Mouse (Mus musculus) liver, embryonic 15.5 days (tissue): ENCODE measurements around the gene Tmem259. TPM values are rescaled to one million over a fixed set of nuclear protein-coding genes. Genes with fewer than 3 reads are reported as not detected.

Experiments
- ATAC-seq: fragments of 200-750 bp; cut with Nextera tagmentation; 2 replicates; pipeline ENCODE4 v1.8.0; 2017; ENCODE audit warnings: moderate number of reproducible peaks, mild to moderate bottlenecking, moderate library complexity; ENCODE audit not compliant: insufficient read depth
- H3K27ac ChIP-seq: fragments of 300-500 bp; sonication (generic); replicated peaks from 2 replicates; pipeline ENCODE4 v1.5.1; 2015; ENCODE audit warnings: mild to moderate bottlenecking, inconsistent platforms
- H3K27me3 ChIP-seq: fragments of 300-500 bp; sonication (generic); 2 replicates; pipeline ENCODE4 v1.6.1; 2015; ENCODE audit warnings: mild to moderate bottlenecking, inconsistent platforms
- H3K36me3 ChIP-seq: fragments of 300-500 bp; sonication (generic); replicated peaks from 2 replicates; pipeline ENCODE4 v1.6.1; 2015; ENCODE audit warnings: moderate library complexity, mild to moderate bottlenecking, inconsistent platforms
- H3K4me1 ChIP-seq: fragments of 300-500 bp; sonication (generic); replicated peaks from 2 replicates; pipeline ENCODE4 v1.6.1; 2015; ENCODE audit warnings: inconsistent platforms
- H3K4me2 ChIP-seq: fragments of 300-500 bp; sonication (generic); 2 replicates; pipeline ENCODE4 v1.6.1; 2015; ENCODE audit warnings: moderate library complexity, mild to moderate bottlenecking, inconsistent platforms
- H3K4me3 ChIP-seq: fragments of 300-500 bp; sonication (generic); replicated peaks from 2 replicates; pipeline ENCODE4 v1.5.1; 2015; ENCODE audit warnings: mild to moderate bottlenecking, inconsistent platforms
- H3K9ac ChIP-seq: fragments of 300-500 bp; sonication (generic); 2 replicates; pipeline ENCODE4 v1.6.1; 2015; ENCODE audit warnings: moderate library complexity, mild to moderate bottlenecking, inconsistent platforms
- H3K9me3 ChIP-seq: fragments of 300-500 bp; sonication (generic); replicated peaks from 2 replicates; pipeline ENCODE4 v1.6.1; 2016; ENCODE audit warnings: inconsistent platforms
- WGBS: fragments of 180-500 bp; shearing (Covaris S2); methylation state at CpG from one replicate; pipeline ENCODE4 v1.1.7; 2015; ENCODE audit warnings: mixed read lengths; ENCODE audit not compliant: insufficient replicate concordance; 5-methylcytosine and 5-hydroxymethylcytosine counted together
- polyA plus RNA-seq: library from polyadenylated mRNA; unstranded; fragments of >200 nt; fragmentation: Nextera tagmentation; extraction: Ambion mirVana; gene quantifications from 2 replicates; pipeline ENCODE4 v1.2.1, GENCODE M21; 2015

The Tmem259 gene
- polyA plus RNA-seq, 1 experiment from 2014 or later, result 8.4 TPM

DNA sequence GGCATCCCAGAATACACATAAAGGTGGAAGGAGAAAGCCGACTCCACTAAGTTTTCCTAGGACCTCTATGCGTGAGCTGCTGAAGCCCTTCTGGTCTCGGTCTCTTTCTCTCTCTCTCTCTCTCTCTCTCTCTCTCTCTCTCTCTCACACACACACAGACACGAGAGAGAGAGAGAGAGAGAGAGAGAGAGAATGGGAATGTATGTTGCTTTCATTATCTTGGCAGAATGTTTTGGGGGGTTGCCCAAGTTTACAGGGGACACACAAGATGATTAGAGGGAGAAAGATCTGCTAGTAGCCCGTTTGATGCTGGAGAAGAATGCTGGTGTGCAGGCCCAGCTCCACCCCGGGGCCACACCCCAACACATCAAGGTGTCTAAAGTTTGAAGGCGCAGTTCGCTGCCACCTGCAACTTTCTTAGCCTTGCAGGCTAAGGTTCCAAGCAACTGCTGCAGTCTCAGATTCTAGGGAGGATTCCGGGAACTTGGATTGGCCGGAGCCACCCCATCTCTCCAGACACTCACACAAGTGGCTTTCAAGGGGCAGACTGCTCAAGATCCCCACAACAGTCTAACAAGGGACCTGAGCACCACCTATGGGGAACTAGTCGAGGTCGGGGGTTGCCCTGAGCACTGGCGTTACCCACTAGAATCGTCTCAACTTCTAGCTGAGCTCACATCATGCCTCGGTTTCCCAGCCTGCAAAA is 58.2 kb downstream of the Tmem259 start:
- Histone ChIP-seq H3K9ac (peak overlapping the region; percentile 74), H3K36me3 (peaks cover 7% of the 10 kb centered on the region), H3K27me3 (peaks cover 26% of the 10 kb centered on the region), H3K27ac (peak overlapping the region; percentile 85), H3K4me1 (peaks cover 71% of the 10 kb centered on the region), H3K4me2 (peak overlapping the region; percentile 98), H3K9me3 (no peaks in the 10 kb centered on the region), H3K4me3 (peak overlapping the region; percentile 83)
- ATAC-seq, result peak; percentile 3; the same call in 1 of the 2 replicates
- WGBS, result 8% methylated on average over 15 of the region's 15 CpGs

GRCm38 (mm10) chr10:79924998-79925784 is 58.9 kb downstream of the Tmem259 start:
- Histone ChIP-seq H3K9ac (0 out of 2 replicates have a peak overlapping the region, but pooled peaks have one; percentile 74), H3K4me1 (peaks cover 71% of the 10 kb centered on the region), H3K36me3 (no peaks in the 10 kb centered on the region; the same call in 1 of the 2 replicates), H3K9me3 (no peaks in the 10 kb centered on the region), H3K27ac (peak overlapping the region; percentile 85), H3K4me2 (peak overlapping the region; percentile 98), H3K27me3 (peaks cover 34% of the 10 kb centered on the region), H3K4me3 (peak overlapping the region; percentile 83)
- WGBS, result 14% methylated on average over 29 of the region's 29 CpGs
- peak; percentile 13; the same call in 1 of the 2 replicates for ATAC-seq

Other genes starting within 250 kb of the Tmem259 start
- 15.6 and 17.7 TPM in 2 replicates for gene Polrmt, start 237.7 kb downstream of the Tmem259 start, polyA plus RNA-seq
- 0.07 TPM in 1 of 2 replicates, not detected in the other for gene Fgf22, start 229.3 kb downstream of the Tmem259 start, polyA plus RNA-seq
- 39.6 and 42.0 TPM in 2 replicates for gene Rnf126, start 217.4 kb downstream of the Tmem259 start, polyA plus RNA-seq
- 0.71 and 1.0 TPM in 2 replicates for gene Fstl3, start 207.1 kb downstream of the Tmem259 start, polyA plus RNA-seq
- gene Prss57, start 193.4 kb downstream of the Tmem259 start, polyA plus RNA-seq, result 7.0 and 7.1 TPM in 2 replicates
- 8.8 and 9.2 TPM in 2 replicates for gene Palm, start 190.8 kb downstream of the Tmem259 start, polyA plus RNA-seq
- 0.50 TPM in 2 replicates for gene Misp, start 163.3 kb downstream of the Tmem259 start, polyA plus RNA-seq
- 120 and 133 TPM in 2 replicates for gene Ptbp1, start 129.9 kb downstream of the Tmem259 start, polyA plus RNA-seq
- gene Prtn3, start 109.9 kb downstream of the Tmem259 start, polyA plus RNA-seq, result 112 and 131 TPM in 2 replicates
- gene Plppr3, start 109.7 kb downstream of the Tmem259 start, polyA plus RNA-seq, result 5.8 and 6.1 TPM in 2 replicates
- 211 and 227 TPM in 2 replicates for gene Elane, start 98.1 kb downstream of the Tmem259 start, polyA plus RNA-seq
- not detected in 2 replicates for gene Cfd, start 93.5 kb downstream of the Tmem259 start, polyA plus RNA-seq
- gene Med16, start 75.4 kb downstream of the Tmem259 start, polyA plus RNA-seq, result 16.4 and 18.0 TPM in 2 replicates
- not detected in 2 replicates for gene Gm26602, start 73.5 kb downstream of the Tmem259 start, polyA plus RNA-seq
- 0.32 and 0.37 TPM in 2 replicates for gene Kiss1r, start 67.4 kb downstream of the Tmem259 start, polyA plus RNA-seq
- 52.4 and 55.6 TPM in 2 replicates for gene R3hdm4, start 63.1 kb downstream of the Tmem259 start, polyA plus RNA-seq
- gene Arid3a, start 57.3 kb downstream of the Tmem259 start, polyA plus RNA-seq, result 6.1 and 7.4 TPM in 2 replicates
- 46.3 and 48.4 TPM in 2 replicates for gene Wdr18, start 24.2 kb downstream of the Tmem259 start, polyA plus RNA-seq
- gene Grin3b, start 13.6 kb downstream of the Tmem259 start, polyA plus RNA-seq, result 0.10 TPM in 1 of 2 replicates, not detected in the other
- gene Cnn2, start 4.3 kb upstream of the Tmem259 start, polyA plus RNA-seq, result 44.5 and 45.5 TPM in 2 replicates
- gene Abca7, start 12.2 kb upstream of the Tmem259 start, polyA plus RNA-seq, result 7.5 and 9.0 TPM in 2 replicates
- 15.7 and 18.2 TPM in 2 replicates for gene Arhgap45, start 32.3 kb upstream of the Tmem259 start, polyA plus RNA-seq
- 81.3 and 84.4 TPM in 2 replicates for gene Polr2e, start 55.5 kb upstream of the Tmem259 start, polyA plus RNA-seq
- gene Gpx4, start 62.8 kb upstream of the Tmem259 start, polyA plus RNA-seq, result 603 and 658 TPM in 2 replicates
- gene Sbno2, start 121.2 kb upstream of the Tmem259 start, polyA plus RNA-seq, result 10.4 and 12.3 TPM in 2 replicates
- gene Stk11, start 131.5 kb upstream of the Tmem259 start, polyA plus RNA-seq, result 16.4 and 21.8 TPM in 2 replicates
- gene Atp5d, start 154.3 kb upstream of the Tmem259 start, polyA plus RNA-seq, result 291 and 300 TPM in 2 replicates
- 0.35 and 0.51 TPM in 2 replicates for gene Cbarp, start 156.5 kb upstream of the Tmem259 start, polyA plus RNA-seq
- gene Midn, start 163.9 kb upstream of the Tmem259 start, polyA plus RNA-seq, result 2.9 and 3.1 TPM in 2 replicates
- 13.1 and 17.0 TPM in 2 replicates for gene Cirbp, start 181.7 kb upstream of the Tmem259 start, polyA plus RNA-seq
- gene 1600002K03Rik, start 188.6 kb upstream of the Tmem259 start, polyA plus RNA-seq, result 8.9 and 10.1 TPM in 2 replicates
- gene Efna2, start 195.2 kb upstream of the Tmem259 start, polyA plus RNA-seq, result 0.56 and 0.61 TPM in 2 replicates
- gene Mum1, start 242.1 kb upstream of the Tmem259 start, polyA plus RNA-seq, result 16.6 and 17.0 TPM in 2 replicates